Mouse (Mus musculus): ENCODE measurements around the gene 4930519P11Rik.

- no peak for TF ChIP-seq CTCF (IDR thresholded peaks at IDR 0.05; ENCODE audit: low read depth, low read length)
- no peak for TF ChIP-seq POLR2A (IDR thresholded peaks at IDR 0.05; ENCODE audit: borderline replicate concordance, low read depth, low read length)
These were observed 45.5 kb downstream of the 4930519P11Rik start for GRCm38 (mm10) chr2:154567766-154568165.

Measured in bone marrow macrophage, adult 2 months (primary cell).